Mouse (Mus musculus): ENCODE data around the gene Zfp524. TPM values are rescaled to one million over a fixed set of nuclear protein-coding genes. Genes with fewer than 3 reads are reported as not detected.
"Not testable (repeated sequence)": the region's sequence is repeated elsewhere in the genome, so short reads cannot be mapped to it uniquely, and the experiment has no call there.

The Zfp524 gene
- 11.7 and 12.9 TPM in 2 replicates for total RNA-seq (2021)
- long read RNA-seq, experiment 1, transcript Zfp524-201 (2 exons, 1,142 nt) = major isoform, 9 of 10 reads
- long read RNA-seq, experiment 1, partial matches to known transcripts = 0 of 10 reads
- long read RNA-seq, experiment 1, other reads (novel, unspliced or antisense) = 1 of 10 reads
- long read RNA-seq, experiment 2, transcript Zfp524-201 (2 exons, 1,142 nt) = major isoform, 9 of 9 reads
- long read RNA-seq, experiment 2, partial matches to known transcripts = 0 of 9 reads
- long read RNA-seq, experiment 2, other reads (novel, unspliced or antisense) = 0 of 9 reads

DNA sequence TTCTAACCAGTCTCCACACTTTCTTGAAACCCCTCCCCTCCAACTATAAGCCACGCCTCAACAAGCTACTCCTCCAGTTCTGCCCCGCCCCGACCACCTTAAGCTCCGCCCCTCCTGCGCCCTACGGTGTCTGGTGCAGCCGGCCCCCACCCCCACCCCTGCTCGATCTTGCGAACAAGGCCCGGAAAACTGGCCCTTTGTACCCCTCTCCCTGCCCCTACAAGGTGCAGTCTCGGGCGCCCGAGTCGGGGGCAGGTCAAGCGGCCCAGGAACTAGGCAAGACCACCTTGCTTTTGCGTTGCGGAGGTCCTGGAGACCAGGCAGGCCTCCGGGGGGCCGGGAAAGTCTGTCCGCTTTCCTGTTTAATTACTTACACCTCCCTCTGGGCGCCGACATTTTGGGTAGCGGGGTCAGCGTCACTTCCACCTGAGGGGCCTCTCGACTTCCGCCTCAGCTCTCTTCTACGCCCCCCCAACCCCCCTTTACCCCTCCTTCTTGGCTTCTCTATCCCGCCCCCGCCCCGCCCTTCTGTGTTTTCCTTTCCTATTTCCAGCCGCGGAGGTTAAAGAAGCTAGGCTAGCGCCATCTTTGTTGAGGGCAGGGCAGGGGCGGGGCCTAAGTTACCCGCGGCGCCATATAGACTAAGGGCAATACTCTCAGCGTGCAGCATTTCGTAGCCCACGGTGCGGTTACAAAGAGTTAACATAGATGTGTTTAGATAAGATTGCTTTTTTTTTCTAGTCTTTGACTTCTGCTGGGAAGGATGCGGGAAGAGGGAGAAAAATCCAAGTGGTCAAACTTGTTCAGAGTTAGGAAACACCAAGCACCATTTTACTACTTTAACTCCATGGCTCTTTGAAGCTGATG, at the start of gene Zfp524, which contains the start of gene Fiz1:
TSS of gene Zfp524 (plus strand) at position 165 of the 867 bp plus-strand sequence.
TSS of gene Fiz1 (minus strand) at position 447 of the 867 bp plus-strand sequence.
- peak; percentile 98 for DNase-seq

DNA sequence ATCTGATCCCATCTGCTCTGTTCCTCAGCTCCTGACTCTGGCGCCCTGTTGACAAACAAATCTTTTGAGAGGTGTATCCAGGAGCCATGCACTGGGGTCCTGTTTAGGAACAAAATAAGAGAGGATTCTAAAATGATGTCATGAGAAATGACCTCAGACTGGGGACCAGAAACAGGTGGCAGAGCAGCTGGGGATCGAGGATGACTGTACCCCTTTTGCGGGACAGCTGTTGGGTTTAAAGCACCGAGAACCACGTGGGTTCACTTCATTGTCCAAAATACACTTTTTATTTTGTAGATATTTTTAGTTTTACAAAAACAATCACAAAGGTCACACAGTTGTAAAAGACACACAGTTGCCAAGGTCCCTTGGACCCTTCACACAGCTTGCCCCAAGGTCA, 49.2 kb upstream of the Zfp524 start:
- DNase-seq = no peak

DNA sequence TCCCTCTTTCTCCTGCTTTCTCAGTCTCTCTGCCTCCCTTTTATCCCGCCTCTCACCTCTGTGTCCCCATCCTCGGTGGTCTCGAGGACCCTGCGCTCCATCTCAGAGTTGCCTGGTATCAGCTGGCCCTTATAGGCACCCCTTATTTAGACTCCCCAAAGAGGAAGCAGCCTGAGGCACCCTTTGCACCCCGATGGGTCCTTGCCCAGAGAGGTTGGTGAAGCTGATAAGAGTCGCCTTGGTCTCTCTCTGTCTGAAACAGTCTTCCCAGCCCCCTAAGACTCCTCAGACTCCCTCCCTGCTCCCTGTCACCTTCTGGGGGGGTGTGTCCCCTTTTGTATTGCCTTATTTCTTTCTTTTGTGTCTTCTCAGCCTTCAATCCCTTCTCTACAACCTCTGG, 43.1 kb upstream of the Zfp524 start, which contains the start of gene Sbk3:
TSS of gene Sbk3 (minus strand) at position 101 of the 400 bp plus-strand sequence.
- no peak for DNase-seq

DNA sequence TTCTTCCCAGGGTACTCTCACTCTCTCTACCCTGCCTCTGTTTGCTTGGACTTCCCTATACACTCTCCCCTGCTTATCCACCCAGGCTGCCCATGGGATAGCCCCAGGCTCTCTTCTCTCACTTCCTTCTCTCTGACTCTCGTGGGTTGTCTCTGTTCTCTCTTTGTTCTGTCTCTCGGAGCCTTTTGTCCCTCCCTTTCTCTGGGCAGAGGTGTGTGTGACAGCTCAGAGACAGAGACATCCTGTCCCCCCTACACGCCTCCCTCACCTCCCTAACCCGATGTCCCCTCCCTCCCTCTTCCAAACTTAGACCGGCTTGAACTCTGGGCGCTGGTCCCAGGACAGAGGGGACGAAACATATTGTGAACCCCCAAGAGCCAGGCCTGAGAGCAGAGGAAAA, 42.5 kb upstream of the Zfp524 start:
- no peak for DNase-seq

DNA sequence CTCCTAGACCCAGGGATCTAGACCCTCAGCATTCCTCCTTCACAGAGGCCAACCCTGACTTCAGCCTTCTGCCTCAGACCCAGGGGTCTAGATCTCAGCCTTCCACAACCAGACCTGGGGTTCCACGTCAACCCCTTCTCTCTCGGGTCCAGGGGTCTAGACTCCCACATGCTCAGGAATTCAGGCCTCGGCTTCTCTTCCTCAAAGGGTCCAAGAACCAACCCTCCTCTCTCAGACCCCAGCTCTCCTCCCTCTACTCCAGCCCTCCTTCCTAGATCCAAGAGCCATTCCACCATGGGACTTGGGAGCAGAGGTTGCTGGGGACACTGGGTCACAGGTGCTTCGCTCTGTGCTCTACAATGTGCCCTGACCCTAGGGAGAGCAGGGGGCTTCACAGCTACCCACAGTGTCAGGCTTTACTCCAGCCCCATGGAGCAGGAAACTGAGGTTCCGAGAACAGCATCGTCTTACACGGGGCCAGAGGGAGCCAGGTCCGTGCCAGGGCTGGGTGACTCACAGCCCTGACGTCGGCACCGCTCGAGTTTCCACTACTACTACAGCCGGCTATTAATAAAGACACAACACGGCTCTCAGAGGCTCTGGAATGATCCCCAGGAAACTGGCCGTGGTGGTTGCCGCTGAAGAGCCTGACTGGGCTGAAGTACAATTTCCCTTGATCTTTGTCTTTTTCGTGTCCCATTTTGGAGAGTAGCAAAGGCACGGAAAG, 41.7 kb upstream of the Zfp524 start:
- peak; percentile 81 for DNase-seq

DNA sequence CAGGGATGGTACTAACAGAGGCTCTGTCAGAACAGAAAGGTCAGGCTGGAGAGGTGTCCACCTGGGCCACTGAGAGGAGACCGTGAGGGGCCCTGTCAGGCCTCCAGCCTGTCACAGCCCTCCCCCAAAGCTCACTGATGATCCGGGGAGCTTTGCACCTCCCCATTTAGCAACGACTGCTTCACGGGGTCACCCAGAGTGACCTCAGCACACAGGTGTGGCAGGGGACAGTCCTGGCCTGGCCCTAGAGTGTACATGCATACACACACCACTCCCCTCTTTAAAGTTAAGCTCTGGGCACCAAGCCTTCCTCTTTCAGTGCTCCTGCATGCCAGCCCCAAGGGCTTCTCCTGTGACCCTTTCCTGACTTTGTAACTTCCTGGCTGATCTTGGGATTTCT, 38.8 kb upstream of the Zfp524 start:
- DNase-seq = no peak

DNA sequence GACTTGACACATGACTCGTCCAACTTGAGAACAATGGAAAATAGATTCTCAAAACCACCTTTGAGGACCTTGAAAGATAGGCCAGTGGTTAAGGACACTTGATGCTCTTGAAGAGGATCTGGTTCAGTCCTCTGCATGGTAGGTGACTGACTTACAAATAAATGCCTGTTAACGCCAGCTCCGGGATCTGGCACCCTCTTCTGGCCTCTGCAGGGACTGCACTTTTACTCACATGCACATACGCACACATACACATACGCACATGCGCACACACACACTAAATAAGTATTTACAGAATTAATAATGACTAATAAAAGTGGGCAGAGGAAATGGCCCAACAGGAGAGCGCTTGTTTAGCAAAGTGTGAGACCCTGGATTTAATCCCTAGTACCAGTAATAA, 37.4 kb upstream of the Zfp524 start:
- DNase-seq = no peak

DNA sequence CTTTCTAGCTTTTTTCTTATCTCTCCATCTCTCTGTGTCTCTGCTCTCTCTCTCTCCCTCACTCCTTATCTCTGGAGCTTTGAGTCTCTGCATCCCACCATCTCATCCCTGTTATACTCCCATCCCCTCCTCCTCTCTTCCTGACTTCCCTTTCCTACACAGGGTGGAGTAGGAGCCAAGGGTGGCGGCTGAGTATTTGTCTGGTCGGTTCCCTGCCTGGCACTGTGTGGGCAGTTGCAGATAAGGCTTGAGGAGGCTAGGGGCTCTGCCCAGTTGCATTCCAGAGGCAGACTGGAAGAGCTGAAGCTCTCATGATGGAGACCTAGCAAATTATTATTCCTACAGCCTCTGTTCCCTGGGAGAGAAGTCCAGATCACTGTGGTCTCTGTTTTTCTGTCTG, 26.0 kb upstream of the Zfp524 start:
- no peak for DNase-seq

DNA sequence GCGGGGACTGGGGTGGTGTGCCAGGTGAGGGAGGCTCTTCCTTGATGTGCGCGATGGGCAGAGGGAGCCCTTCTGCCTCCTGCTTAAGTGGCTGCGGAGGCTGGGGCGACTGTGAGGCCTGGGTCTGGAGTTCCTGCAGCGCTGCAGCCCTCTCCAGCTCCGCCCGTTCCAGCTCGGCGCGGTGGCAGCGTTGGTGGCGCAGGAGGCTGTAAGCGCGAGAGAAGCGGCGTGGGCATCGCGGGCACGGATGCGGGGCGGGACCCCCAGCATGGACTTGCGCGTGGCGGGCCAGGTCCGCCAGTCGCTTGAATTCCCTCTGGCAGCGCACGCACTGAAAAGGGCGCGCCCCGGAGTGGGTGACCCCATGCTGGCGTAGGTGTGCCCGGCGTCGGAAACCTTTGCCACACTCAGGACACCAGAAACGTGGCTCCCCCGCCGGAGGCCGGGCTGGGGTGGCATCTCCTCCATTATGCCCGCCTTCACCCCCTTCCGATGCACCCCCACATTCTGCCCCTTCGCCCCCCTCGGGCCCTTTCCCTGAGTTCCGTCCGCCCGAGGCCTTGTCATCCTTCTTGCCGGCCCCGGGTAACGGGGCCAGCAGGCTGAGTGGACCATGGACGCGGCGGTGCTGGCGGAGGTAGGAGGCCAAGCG, 20.7 kb upstream of the Zfp524 start:
- DNase-seq = no peak

DNA sequence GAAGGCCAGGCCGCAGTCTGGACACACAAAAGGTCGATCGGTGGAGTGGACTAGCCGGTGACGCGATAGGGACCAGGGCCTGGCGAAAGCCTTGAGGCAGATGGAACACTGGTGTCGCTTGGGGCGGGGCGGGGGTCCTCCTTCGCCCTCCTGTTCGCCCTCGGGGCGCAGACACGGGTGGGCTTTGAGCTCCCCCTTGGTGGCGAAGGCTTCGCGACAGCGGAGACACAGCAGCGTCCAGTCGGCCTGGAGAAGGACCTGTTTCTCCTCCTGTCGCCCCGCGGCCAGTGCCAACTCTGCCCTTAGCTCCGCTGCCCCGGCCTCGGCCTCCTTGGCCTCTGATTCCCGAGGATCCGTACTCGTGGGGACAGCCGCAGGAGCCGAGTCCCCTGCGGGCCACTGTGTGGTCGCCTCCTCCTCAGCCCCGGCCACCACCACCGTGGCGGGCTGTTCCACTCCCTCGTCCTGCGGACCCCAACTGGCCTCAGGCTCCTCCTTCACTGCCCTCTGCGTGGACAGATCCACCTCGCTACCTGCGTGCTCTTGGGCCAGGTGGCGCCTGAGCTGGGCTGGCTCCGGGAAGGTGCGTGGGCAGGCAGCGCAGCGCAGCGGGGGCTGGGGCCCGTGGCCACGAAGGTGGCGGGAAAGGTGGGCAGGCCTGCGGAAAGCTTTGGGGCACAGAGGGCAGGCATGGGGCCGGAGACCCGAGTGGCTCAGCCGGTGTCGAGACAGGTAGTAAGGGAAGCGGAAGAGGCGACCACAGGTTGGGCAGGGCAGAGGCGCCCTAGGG, 20.0 kb upstream of the Zfp524 start:
- DNase-seq = no peak

DNA sequence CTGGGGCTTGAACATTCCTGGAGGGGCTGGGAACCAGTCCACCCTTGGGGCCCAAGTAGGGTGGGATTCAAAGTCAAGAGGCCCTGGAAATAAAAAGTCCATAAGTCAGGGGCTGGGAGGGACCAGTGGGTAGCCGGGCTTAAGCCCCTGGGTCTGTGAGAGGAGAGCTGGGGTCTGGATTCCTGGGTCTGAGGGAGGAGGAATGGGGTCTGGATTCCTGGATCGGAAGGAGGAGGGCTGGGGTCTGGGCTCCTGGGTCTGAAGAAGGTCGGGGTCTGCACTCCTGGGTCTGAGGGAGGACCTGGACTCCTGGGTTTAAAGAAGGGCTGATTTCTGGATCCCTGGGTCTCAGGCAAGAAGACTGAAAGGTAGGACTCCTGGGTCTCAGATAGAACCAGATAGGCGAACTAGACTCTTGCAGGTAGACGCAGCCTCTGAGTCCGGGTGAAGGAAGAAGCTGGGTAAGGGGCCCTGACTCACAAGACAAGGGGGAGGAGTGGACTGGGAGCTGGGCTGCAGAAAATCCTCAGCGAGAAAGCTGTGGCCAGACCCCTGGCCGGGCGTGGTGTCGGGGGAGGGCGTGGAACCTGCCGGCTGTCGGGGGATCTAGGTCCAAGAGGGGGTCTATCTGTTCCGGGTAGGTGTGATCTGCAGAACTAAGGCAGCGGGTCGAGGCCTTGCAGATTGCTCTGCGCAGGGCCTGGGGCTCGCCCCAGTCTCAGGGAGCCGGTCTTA, 18.8 kb upstream of the Zfp524 start:
- DNase-seq = no peak

DNA sequence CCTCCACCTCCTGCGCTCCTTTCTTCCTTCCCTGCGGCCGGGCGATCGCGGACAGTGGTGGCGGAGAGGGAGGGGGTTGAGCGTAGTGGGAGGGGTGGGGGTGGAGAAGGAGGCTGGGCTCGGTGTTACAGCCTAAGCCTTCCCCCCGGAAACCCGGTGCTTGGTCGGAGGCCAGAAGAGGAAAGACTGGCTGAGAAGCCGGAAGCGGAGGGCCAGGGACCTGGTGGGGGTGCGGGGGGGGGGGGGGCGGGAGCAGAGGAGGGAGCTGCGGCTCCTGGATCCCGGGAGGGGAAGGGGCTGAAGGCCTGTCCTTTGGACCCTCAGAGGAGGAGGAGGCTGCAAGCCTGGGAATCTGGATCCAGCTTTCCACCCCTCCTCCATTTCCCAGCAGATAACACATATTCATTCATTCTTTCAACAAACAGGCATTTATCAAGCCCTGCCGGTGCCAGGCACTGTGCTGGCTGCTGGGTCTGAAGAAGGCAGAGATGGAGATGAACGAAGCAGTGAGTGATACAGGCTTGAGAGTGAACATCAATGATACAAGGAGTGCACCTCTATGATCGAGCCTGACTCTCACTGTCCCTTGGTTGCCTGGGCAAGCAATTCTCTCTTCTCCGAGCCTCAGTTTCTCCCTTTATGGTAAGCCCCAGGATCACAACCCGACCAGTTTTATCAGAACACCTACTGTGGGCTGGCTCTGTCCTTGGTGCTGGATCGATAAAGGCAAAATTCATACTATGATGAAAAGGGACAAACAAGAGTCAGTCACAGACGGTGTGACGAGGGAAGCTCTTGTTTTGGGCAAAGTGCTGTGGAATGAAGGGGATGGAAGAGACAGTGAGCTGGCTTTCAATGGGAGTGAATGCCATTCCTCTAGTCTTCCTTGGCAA, 18.0 kb upstream of the Zfp524 start, which contains the start of gene Zfp579:
TSS of gene Zfp579 (minus strand) at position 156 of the 893 bp plus-strand sequence.
- peak; percentile 98 for DNase-seq

DNA sequence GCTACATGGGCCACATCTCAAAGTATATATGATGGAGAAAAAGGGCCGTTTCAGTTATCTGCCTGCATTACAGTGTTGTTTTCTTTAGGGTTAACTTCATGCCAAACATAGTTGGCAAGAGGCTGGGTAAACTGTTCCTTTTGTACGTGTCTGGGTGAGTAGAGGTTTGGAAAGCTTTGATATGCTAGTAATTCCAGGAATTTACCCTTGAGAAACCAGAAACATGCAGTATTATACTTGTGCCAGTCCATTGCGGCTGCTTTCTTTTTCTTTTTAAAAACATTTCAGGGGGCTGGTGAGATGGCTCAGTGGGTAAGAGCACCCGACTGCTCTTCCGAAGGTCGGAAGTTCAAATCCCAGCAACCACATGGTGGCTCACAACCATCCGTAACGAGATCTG, 17.3 kb upstream of the Zfp524 start:
- DNase-seq = no peak

DNA sequence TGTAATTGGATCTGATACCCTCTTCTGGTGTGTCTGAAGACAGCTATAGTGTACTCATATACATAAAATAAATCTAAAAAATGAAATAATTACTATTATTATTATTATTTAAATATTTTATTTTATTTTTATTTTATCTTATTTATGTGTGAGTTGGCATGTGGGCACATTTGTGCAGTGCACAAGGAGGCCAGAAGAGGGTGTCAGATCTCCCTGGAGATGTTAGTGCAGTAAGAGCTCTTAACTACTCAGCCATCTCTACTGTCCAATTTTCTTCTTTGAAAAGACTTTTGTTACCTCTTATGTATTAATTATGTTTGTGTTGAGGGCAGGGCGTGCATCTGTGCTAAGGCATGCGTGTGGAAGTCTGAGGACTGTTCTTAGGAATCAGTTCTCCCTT, 14.3 kb upstream of the Zfp524 start:
- DNase-seq = peak; percentile 61

DNA sequence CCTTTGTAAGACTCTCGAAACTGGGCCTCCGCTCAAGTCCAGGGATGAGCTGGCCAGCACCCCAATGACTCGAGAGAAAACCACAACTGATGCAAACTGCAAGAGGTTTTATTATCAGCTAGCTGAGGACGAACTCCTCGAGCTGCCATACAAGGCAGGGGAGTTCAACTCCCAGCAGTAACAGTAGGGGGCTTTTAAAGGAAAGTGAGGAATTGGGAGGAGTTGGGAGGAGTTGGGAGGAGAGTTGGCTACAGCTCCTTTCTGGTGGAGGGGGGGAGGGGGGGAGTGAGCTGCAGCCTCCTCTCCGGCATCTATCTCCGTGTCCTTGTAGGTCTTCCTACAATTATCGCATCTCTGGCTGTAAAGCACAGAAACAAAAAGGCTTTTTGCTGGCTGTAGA, 11.3 kb upstream of the Zfp524 start:
- not testable (repeated sequence) for DNase-seq

DNA sequence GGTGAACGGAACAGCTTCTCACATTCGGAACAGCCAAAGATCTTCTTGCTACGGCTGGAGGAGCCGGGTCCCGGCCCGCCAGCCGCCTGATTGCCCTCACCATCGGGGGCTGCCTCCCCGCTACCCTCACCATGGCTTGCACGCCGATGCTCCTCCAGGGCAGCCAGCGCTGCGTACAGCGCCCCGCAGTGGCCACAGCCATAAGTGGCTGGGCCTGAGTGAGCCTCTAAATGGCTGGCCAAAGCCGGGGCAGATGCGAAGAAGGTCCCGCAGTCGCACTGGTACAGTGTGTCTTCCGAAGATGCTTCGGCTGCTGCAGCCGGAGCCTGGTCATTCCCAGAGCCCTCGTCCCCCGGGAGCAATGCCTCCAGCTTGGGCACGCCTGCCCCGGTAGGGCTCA, 6.0 kb upstream of the Zfp524 start:
- no peak for DNase-seq

DNA sequence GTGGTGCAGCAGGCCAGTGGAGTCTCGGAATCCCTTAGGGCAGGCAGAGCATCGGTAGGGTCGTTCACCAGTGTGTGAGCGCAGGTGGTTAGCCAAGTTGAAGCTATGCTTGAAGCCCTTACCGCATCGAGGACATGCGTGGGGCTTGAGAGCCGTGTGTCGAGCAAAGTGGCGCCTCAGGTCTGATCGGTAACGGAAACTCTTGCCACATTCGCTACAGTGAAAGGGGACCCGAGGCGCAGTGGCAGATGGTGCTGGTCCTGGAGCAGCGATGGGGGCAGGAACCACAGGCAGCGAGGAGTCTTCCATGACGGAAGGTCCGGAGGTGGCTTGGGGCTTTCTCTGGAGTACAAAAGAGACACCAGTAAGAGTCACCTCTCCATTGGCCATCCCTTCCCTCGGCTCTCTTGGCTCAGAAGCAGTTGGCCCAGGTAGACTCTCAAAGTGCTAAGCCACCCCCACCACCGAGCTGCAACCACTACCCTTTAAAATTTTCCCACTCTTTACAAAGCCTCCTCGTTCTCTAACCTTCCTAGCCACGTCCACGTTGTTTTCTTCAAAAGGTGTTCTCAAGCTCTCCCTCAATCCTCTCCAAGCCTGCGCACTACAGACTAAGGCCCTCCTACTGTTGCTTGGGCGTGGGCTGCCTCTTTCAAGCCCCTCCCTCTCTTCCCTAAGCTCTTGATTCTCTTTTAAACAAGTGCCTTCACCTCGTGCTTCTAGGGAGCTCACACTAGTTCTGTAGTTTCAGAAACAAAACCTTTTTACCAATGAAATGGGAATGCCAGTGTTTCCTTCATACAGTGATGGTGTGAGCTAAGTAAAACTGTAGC, 1.3 kb upstream of the Zfp524 start:
- DNase-seq = no peak
